Mouse (Mus musculus): ENCODE results near the gene Alppl2. TPM values are rescaled to one million over a fixed set of nuclear protein-coding genes. Genes with fewer than 3 reads are reported as not detected.

Alppl2 gene
- not detected for total RNA-seq (2022)

- no peak for DNase-seq (ENCODE audit: low spot score in 2 of 2)
Measured at GRCm38 (mm10) chr1:87089828-87090227, at the start of gene Alppl2. TSS of gene Alppl2 (minus strand) at chr1:87089928.

DNA sequence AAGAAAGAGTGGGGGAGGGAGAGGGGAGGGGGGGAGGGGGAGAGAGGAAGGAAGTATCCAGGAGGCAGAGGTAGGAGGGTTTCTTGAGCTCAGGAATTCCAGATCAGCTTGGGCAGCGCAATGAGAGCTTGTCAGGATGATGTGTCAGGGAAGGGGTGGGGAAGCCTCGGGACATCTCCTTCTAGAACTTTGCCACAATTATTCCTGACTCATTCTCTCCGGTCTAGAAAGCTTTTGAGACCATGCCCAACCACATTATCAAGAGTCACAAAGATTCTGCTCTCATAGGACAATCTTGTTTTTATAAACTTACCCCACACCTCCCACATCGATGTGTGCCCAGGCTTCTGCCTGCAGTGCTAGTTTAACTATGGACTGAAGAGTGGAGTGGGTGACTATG lies 42.1 kb upstream of the Alppl2 start:
- DNase-seq (ENCODE audit: low spot score in 2 of 2), result no peak

DNA sequence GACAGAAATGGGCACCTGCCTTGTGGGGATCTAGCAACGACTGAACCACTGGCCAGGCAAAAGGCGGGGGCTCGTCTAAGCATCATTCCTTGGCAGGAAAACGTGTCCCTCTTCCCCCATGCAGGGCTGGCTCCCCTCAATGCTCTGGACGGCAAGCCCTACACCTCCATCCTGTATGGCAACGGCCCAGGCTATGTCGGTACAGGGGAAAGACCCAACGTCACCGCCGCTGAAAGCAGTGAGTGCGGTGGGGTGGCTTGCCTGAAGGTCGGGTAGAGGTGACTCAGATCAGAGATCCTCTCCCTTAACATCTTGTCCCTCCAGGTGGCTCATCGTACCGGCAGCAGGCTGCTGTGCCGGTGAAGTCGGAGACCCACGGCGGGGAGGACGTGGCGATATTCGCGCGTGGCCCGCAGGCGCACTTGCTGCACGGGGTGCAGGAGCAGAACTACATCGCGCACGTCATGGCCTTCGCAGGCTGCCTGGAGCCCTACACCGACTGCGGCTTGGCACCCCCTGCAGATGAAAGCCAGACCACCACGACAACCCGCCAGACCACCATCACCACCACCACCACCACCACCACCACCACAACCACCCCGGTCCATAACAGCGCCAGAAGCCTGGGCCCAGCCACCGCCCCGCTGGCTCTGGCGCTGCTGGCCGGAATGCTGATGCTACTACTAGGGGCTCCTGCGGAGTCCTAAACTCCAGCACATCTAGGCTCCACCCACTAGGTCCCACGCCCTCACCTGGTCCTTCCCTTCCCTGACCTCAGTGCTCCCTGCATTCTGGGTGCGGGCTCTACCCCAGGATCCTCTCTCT lies 37.7 kb upstream of the Alppl2 start:
- DNase-seq (ENCODE audit: low spot score in 2 of 2), result peak; percentile 17 to 18

GRCm38 (mm10) chr1:87124673-87125072 lies 34.9 kb upstream of the Alppl2 start, which contains the start of gene Akp3:
TSS of gene Akp3 (plus strand) at chr1:87124973.
- DNase-seq (ENCODE audit: low spot score in 2 of 2), result no peak

- no peak for DNase-seq (ENCODE audit: low spot score in 2 of 2)
Measured at GRCm38 (mm10) chr1:87114784-87115183, 25.1 kb upstream of the Alppl2 start.

- DNase-seq (ENCODE audit: low spot score in 2 of 2), result no peak
Measured at GRCm38 (mm10) chr1:87111719-87112354, 22.1 kb upstream of the Alppl2 start.

DNA sequence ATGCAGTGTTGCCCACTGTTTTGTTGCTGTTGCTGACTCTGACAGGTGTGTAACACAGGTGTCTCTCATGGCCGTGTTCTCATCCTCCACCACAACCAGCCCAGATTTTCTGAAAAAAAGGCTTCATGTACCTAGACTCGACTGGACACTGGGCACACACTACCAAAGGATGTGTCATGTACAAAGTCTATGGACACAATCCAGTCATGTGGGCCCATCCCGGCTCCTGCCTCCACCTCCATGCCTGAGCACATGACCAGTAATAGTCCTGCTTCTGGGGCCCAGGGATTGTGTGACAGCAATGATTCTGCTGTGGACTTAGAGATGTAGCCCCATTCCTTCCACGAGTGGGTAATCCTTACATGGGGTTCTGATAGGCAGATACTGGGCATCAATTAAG lies 18.8 kb upstream of the Alppl2 start:
- DNase-seq (ENCODE audit: low spot score in 2 of 2), result no peak

DNA sequence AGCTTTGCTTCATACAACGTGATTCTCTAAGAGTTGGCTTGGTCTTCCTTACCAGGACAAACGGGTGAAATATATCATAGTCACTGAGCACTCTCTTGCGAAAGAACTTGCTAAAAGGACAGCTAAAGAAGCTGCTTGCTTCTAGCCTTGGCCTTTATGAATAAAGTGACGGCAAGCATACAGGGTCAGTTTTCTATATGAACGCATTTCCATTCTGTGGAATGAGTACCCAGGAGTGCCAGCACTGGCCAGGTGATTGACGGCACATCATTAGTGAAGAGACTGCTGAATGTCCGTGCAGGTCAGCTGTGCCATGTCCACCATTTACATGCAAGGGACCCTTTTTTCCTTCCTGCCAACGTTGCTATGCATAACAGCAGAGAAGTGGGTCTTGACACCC lies 16.8 kb upstream of the Alppl2 start:
- DNase-seq (ENCODE audit: low spot score in 2 of 2), result no peak

DNA sequence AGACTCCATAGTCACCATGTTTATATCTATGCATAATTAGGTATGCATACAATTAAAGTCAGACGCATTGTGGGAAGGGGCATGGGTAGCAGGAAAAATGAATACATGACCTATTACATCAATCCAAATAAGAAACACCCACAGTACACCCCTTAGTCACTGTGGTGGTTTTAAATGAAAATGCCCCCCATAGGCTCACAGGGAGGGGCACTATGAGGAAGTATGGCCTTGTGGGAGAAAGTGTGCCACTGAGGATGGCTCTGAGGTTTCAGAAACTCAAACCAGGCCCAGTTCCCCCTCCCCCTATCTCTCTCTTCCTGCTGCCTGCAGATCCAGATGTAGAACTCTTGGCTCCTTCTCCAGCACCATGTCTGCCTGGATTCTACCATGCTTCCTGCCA lies 14.2 kb upstream of the Alppl2 start:
- DNase-seq (ENCODE audit: low spot score in 2 of 2), result no peak

GRCm38 (mm10) chr1:87102114-87102513 lies 12.4 kb upstream of the Alppl2 start:
- no peak for DNase-seq (ENCODE audit: low spot score in 2 of 2)

GRCm38 (mm10) chr1:87101411-87101810 lies 11.7 kb upstream of the Alppl2 start, which contains the start of gene Alpi:
TSS of gene Alpi (minus strand) at chr1:87101606.
- DNase-seq (ENCODE audit: low spot score in 2 of 2), result no peak

GRCm38 (mm10) chr1:87098358-87098975 lies 8.7 kb upstream of the Alppl2 start:
- peak in 1 of 2 experiments; percentile 32 for DNase-seq (ENCODE audit: low spot score in 2 of 2)

DNA sequence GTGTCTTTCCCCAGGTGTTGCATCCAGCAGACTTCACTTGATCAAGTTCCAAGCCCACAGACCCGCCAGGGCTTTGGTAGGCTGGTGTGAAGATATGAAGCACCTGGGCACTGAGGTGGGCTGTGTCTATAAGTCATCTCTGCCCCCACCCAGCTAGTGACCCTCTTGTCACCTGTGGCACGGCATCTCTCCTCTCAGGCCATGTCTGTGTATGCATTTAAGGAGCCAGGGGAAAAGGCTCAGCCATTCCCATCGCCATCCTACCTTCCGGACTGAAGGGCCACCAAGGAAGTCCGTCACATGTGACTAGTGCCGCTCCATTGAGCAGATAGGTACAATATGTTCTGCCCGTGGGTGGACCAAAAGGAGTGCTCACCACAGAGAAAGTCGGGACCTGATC lies 5.9 kb upstream of the Alppl2 start:
- no peak for DNase-seq (ENCODE audit: low spot score in 2 of 2)

- no peak for DNase-seq (ENCODE audit: low spot score in 2 of 2)
Measured at GRCm38 (mm10) chr1:87089251-87089650, 477 bp downstream of the Alppl2 start.

- no peak for DNase-seq (ENCODE audit: low spot score in 2 of 2)
Measured at GRCm38 (mm10) chr1:87086964-87087363, 2.8 kb downstream of the Alppl2 start.

DNA sequence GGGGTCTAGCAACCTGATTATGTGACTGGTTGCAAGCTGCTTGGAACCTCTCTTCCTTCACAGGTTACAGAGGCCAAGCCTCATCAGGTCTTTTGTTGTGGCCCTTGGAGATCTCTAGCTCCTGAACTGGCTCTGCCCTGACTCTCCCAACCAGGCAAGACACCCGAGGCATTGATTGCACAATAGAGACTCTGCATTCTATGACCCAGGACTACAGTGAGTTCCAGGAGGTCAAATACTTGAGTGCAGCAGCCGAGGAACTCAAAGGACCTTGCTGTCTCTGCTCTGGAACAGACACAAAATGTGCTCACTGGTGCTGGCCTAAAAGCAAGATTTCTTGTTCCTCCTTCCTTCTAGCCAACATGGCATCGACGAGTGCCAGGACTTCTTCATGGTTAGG lies 3.5 kb downstream of the Alppl2 start:
- DNase-seq (ENCODE audit: low spot score in 2 of 2), result no peak

DNA sequence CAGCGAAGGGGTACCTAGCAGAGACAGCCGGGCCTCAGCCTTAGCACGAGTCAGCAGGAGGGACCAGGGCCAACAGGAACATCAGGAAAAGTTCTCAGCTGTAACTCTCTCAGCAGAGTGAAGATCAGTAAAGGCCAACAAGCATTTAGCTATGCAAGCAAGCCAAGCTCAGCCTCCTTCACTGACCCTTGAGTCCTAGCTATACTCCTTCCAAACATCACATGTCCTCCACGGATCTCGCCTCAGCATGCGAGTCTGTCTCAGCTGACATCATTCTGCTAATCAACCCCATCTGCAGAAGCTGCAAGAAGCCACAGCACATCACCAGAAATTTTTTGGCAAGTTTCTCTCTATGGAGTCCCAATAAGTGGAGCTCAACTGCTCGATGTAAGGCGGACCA lies 16.0 kb downstream of the Alppl2 start:
- no peak for DNase-seq (ENCODE audit: low spot score in 2 of 2)

DNA sequence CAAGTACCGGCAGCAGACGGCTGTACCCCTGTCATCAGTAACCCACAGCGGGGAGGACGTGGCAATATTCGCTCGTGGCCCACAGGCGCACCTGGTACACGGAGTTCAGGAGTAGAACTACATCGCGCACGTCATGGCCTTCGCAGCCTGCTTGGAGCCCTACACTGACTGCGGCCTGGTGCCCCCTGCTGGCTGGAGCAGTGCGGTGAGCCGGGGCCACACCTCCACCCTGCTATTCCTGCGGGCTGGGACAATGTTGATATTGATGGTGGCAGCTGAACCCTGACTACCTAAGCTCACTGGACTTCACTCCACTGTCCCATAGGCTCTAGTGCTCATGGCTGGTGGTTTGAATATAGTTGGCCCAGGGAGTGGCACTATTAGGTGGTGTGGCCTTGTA lies 19.0 kb downstream of the Alppl2 start:
- no peak for DNase-seq (ENCODE audit: low spot score in 2 of 2)

DNA sequence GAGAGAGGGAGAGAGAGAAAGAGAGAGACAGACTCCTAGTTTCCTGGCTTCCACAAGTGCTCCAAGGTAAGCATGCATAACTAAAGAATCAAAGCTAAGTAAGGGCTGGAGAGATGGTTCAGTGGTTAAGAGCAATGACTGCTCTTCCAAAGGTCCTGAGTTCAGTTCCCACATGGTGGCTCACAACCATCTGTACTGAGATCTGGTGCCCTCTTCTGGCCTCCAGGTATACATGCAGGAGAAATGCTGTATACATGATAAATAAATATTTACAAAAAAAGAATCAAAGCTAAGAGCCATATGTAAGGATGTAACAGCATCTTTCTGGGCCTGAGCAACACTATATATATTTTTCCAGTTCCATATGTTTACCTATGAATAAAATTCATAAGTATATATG lies 28.8 kb downstream of the Alppl2 start:
- no peak for DNase-seq (ENCODE audit: low spot score in 2 of 2)

DNA sequence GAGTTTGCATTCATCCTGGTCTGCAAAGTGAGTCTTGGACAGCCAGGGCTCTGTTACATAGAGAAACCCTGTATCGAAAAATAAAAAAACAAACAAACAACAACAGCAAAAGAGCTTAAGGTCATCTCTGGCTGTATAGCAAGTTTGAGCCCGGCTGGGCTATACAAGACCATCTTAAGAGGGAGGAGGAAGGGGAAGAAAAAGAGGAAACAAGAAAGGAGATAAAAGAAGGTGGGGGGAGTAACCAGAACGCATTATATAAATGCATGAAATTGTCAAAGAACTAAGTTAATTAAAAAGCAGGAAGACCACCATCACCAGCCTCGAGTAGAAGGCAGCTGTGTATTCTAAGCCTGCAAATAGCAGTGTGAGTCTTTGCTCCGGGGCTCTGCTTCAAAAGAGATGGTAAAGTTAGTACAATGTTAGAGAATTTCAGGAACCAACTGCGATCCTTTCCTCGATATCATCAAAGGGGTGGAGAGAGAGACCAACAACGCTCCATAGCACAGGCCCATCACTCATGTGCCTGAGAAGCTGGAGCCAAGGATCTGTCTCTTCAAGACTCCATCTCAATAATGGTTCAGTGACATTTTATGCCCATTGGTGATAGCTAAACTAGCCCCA lies 30.6 kb downstream of the Alppl2 start:
- DNase-seq (ENCODE audit: low spot score in 2 of 2), result no peak

DNA sequence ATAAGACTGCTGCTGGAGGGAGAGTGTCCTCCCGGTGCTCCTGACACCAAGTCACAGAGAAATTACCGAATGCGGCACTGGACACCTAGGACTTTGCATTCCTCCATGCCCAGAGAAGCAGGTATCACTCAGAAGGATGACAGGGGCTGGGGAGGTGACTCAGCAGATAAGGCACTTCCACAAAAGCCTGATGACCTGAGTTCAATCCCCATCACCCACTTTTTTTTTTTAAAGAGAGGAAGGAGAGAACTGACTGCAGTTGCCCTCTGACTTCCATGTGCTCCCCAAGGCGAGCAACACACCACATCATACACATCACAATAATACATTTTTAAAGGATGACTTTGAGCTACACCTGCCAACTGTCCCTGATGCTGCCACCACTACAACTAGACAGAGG lies 32.7 kb downstream of the Alppl2 start:
- DNase-seq (ENCODE audit: low spot score in 2 of 2), result no peak

DNA sequence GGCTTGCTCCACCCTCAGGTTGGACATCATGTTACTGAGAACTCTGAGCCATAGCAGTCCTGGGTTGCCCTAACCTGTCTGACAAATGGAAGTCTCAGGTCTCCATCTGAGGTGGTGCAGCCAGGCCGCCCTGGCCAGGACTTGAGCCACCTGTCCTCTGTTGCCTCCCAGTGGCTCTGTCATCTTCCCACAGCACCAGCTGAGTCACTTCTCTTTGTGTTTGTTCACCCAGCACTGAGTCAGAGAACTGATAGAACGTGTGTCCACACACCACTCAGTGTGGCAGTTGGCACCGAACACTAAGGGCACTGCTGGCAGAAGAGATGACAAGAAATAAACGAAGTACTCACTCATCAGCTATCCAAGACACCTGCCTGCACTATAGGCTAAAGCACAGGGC lies 38.4 kb downstream of the Alppl2 start:
- no peak for DNase-seq (ENCODE audit: low spot score in 2 of 2)
